Mouse (Mus musculus) naive thymus-derived CD4-positive, alpha-beta T cell, adult 2 months (primary cell): ENCODE measurements at regions not wholly inside any gene's neighbourhood (a gene's known extent, or its start where the extent isn't known, plus 50 kb on each side); places are given as distances from the start of the nearest gene placed in this dataset.
A peak's percentile ranks its signal among the peaks of the same experiment; 100 is the strongest.
"Not testable (repeated sequence)": the region's sequence is repeated elsewhere in the genome, so short reads cannot be mapped to it uniquely, and the experiment has no call there.

Experiments
- DNase-seq: peaks from one replicate; pipeline ENCODE4 v3.0.0-alpha.2; 2011; ENCODE audit warnings: low read depth

DNA sequence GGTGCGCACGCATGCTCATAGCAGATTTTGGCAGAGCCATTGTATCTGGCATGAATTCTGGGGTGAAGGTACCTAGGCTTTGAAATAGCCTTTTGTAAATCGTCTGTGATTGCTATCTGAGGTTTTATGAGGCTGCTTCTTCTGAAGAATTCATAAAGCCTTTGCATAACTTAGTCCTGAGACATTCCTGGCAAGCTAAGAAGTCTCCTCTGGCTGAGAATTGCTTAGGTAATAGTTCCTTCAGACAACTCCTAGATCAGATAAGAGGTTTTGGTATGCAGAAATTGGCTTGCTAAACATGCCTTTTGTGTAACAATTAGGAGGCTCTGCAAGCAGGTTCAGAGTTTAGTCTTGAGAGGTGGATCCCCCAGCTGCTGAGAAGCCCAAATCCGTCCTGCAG, 82.7 kb downstream of the Pmp22 start:
- DNase-seq: no peak

DNA sequence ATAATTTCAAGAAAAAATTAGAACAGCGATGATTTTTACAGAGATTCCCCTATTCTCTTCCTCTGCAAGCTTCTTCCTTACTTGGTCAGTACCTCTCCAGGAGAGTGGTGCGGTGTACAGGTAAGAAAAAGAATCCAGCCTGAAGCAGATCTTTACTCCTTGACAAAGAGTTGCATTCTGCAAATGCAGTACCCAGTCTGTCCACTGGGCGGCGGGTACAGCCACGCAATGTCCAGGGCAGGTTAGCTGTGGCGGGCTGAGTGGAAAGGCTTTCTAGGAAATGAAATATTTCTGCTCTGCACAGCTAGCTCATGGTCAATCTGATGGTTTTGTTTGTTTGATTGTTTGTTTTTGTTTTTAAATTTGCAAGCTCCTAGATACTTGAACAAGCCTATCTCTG, 84.3 kb downstream of the Pmp22 start:
- DNase-seq: peak; percentile 55

DNA sequence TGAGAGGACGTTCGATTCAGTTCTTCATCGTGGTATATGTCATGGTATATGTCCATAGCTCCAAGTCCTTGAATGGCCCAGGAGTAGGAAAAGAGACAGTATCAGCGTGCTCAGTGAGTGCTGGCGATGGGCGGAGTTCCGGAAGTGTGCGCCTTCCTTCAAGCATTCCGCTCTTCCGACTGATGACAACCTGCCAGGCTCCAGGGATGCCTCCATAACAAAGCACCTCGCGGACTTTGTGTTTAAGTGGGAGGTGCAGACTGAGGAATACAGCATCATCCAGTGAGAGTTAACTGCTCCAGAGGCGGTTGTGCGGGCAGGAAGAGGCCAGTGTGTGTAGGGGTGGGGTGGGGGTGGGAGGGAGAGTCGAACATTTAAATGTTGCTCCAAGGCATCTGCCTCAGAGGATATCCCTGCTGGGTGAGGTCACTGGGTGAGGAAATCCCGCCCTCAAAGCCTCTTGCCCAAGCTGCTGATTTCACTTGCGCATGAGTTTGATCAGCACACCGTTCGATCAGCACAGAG, 85.2 kb downstream of the Pmp22 start:
- no peak for DNase-seq

DNA sequence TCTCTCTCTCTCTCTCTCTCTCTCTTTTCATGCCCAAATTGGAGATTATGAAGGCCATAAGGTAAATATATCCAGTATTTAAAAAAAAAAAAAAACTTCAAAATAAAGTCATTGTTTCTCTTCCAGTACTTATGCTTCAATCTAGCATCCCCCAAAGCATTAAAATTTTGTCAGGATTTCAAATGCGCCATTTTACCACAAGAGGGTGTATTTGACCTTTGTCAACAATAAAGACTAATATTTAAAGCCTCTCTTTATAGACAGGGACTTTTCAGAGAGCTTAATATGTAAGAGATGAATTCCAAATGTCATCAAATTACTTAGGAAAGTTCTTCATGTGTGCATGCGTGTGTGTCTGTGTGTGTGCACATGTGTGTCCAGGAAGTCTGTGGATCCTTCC, 87.2 kb downstream of the Pmp22 start:
- no peak for DNase-seq

DNA sequence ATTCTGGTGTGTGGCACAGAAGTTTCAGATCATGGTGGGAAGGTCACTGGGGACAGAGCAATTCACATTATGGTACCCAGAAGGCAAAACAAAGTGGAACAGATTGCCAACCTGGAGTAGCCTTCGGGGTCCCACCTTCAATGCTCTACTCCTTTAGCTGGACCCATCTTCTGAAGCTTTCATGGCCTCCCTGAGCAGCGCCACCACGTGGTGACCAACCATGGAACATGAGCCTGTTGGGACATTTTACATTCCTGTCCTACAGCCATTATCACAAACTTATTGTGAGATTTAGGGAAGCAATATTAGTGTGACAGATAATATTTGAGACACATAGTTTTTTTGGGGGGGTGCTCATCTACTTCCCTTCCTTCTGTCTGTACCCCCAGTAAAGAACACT, 88.3 kb downstream of the Pmp22 start:
- DNase-seq: no peak

DNA sequence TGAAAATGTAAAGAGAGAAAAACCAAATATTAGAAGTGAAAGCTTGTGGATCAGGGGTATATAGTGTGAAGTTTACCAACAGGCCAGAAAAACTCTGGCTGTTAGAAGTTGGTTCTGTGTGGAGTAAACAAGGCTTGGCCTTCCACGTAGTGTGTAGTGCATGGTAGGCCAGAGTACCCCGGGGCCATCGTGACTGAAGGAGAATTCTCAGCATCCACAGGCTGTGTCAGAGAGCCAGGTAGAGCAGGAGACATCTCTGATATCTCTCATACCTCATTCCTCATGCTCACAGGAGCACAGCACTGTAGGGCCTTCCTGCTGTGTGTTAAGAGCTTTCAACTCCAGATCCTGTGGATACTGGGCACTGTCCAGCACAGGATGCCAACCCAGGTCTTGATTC, 97.7 kb downstream of the Pmp22 start:
- no peak for DNase-seq

DNA sequence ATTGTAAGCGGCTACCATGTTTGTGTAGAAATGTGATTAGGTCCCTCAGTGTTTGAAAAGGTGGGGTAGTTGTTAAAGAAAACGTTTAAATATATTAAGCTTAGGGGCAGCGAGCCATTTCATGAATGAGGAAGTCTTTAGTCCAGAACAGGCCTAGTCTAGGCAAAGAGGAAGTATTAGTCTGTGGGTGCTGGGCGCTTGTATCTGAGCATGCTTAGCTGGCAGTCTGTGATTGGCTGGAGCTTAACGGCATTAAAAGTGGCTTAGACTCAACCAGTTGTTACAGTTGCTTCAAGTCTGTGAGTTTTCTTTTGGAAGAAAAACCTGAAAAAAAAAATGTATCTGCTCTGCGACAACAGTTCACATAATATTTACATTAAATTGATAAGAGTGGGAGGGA, 102.0 kb downstream of the Pmp22 start:
- no peak for DNase-seq

DNA sequence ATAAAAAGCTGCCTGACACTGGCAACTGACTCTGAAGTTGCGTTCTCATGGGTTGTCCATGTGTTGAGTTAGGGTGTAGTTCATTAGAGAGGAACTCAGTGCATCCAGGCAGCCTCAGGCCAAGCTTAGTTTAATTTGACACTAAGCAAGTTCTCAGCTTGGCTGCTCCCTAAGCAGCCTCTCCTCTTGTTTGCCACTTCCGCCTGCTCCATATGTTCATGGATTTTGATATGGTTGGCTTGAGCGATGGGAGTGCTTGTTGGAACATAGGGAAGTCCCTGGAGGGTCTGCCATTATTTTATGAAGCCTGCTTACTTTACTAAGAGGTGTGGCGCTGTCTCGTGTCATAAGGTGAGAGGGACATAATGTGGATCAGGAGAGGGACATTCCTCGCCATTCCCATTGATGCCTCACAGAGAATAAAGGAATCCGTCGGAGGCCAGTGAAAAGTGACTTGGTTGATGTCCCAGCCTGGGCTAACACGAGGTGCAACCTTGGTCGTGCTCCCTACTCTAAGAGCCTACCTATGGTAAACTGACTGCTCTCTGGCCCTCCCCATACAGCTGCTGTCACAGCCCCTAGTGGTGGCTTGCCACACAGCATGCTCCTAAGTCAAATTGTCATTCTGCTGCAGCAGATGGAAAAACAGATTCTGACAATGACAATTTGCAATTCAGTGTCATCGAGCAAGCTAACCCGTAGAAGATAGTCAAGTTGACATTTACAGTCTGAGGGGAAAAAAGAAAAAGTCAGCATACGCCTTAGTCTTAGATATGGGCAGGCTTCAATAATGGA, 104.6 kb downstream of the Pmp22 start:
- DNase-seq: no peak

DNA sequence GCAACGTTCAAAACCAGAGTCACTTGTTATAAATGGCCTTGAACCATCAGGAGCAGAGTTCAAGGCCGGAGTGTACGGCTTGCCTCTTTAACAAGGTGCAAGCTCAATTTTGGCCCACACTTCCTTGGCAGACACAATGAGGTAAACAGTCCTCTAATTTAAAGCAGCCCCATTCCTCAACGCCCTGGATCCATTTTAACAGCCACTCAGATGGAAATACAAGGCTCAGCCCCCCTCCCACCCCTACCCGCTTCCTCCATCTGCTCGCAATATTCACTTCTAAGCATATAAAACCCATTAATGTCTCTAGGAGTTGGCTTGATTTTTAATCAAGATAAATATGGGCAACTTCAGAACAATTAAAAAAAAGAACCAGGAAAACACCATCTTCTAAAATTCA, 105.7 kb downstream of the Pmp22 start:
- DNase-seq: no peak

DNA sequence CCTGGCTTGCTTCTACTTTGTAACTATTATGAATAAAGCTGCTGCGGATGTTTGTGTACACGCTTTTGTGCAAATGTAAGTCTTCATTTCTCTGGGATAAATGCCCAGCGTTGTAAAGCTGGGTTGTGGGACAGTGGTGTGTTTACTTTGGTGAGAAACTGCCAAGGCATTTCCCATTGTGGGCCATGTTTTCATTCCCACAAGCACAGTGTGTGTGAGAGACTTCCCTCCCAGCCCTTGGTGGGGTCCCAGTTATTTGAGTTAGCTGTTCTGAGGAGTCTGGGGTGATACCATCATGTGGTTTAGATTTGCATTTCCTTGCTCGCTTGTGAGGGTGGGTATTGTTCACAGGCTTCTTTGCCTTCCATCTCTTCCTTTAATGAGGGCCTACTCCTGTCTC, 109.9 kb downstream of the Pmp22 start:
- DNase-seq: no peak

DNA sequence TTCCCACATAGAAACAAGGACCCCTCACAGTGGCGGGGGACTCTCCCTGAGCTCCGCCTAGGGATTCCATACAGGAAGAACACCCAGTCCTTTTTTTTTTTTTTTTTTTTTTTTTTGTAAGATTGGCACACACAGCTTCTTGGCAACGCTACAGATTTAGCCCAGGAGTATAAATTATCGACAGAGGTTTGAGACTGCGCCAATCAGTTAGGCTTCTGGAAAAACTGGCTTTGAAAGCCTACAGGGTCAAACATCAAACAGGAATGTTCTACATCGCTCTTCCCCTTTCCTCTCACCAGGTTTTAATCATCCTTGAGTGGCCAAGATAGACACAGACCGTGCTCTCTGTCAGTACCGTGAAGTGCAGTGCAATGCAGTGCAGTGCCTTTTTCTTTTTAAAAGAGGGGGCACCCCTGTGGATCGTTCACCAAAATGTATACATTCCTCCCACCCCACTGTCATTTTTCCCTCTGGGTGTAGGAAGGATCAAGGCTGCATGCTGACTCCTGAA, 115.2 kb downstream of the Pmp22 start:
- DNase-seq: no peak

DNA sequence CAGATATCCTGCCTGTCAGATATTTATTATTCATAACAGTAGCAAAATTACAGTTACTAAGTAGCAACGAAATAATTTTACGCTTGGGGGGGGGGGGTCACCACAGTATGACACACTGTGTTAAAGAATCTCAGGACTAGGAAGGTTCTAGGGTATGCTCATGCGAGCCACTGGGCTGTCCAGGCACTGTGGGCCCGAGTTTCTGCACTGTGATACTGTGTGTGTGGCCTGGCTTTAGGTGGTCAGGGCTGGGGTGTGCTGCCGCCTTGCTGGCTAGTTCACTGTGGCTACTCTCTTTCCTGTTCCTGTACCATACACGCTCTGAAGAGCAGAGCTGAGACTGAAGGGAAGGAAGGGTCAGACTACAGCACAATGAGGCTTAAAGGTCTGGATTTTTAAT, 116.3 kb downstream of the Pmp22 start:
- DNase-seq: no peak

DNA sequence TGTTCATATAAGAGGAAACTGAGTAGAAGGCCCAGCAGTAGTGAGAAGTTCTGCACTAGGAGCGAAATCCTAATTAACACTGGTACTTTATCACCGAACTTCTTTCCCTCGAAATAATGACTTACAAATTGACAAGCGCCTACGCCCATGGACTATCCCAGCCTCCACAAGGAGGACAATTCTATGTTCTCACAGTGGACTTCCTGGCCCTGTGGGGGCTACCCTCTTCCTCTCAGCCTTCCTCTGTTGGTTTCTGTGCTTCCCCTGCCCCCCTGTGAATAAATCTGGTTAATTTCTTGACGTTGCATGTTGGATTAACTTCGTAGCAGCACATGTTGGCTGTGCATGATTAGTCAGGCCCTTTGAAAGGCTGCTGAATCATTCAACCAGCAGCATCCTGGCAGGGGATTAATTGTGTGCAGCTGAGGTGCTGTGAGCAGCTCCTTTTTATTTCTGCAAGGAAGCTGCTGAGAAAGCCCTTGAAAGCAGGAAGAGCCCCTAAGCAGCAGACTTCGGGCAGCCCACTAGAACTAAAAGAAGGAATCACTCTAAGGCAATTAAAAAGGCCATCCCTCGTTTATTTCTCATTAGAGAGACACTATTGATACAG, 117.4 kb downstream of the Pmp22 start:
- no peak for DNase-seq

DNA sequence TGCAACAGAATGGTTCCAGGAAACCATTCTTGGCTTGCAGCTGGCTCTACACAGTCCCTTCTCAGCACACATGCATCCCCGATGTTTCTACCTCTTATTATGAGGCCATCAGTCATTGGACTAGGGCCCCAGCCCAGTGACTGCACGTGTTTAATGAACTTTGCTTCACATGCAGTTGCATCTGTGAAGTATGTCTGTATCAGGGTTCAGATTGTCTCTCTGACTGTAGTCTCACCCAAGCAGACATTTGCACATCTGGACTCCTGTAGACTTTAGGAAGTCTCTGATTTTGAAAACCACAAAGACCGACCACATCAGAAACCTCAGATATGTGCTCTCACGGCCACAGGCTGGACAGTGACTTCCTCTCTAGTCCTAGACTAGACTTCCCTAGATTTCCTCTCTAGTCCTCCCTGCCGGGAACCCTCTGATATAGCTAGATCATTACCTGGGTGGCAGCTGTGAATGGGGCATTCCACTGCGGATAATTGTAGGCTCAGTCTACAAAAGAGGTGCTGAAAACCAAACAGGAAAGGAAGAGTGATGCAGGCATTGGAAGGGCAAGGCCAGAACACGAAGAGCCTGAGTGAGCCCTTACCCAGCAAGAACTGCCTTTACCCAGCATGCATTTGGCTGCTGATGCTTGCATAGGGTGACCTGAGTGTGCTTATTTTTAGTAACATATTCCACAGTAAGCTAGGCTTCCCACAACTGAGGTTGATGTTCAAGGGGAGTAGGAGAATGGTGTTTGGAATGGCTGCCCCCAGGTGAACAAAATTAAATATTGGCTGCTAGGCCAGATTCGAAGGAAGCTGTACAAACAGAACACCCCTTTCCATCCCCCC, 123.5 kb downstream of the Pmp22 start:
- no peak for DNase-seq

DNA sequence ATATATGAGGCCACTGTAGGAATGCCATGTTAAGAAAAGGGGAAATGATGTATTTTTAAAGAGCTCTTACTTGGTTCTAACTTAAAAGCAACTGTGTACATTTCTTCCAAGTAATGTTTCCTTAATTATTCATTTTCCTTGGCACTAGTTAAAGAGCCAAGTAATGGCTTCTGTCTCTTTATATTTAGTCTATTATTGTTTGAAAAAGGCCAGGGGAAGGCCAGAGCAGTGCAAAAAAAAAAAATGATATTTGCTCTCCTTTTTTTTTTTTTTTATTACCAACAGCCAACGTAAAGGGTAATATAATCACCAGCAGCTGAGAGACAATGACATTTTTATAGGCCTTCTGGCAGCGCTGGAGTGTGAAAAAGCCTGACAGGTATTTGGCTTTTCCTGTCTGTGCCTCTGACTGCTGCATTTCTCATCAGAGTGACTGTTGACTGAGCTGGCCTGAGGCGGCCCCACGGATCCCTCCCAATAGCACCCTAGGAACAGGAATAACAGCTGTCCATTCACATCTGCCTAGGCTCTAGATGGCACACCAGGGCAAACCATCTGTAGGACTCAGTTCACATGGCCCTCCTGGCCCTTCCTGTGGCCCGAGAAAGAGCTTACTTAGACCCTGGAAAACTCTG, 124.3 kb downstream of the Pmp22 start:
- DNase-seq: no peak

DNA sequence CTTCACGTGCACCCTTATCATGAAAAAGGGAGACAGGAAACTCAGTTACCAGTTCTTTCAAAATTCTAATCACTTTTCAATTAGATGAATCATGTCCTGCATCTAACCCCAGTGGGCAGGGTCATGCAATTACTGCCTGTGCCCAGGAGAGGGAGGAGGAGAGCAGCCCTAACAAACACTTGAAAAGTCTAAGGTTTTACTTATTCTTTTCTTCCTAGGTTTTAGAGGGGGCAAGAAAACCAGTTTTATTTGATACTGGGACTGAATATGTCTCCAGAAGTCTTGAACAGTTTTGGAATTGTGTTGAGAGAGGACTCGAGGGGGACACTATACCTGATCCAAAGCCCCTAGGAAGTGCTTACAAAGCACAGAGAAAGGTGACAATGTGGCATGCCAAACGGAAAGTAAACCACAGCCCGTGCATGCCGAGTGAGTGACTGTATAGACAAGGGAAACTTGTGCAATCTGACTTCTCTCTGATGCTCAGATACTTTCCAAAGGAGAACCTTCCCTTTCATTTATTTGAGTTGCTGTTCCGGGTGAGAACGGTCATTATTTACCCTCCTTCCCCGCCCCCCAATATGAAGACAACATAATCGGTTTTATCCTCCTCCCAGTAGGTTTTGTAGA, 135.8 kb downstream of the Pmp22 start:
- DNase-seq: peak; percentile 17

DNA sequence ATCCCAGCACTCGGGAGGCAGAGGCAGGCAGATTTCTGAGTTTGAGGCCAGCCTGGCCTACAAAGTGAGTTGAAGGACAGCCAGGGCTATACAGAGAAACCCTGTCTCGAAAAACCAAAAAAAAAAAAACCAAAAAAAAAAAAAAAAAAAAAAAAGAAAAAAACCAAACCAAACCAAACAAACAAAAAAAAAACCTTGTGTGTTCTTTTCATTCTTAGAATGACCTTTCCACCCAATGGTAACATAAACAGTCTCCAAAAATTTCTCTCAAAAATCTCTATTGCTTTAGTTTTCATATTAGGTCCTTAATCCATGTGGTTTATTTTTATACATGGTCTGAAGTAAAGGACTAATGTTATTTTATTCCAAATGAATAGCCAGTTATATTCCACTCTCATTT, 137.5 kb downstream of the Pmp22 start:
- DNase-seq: not testable (repeated sequence)

DNA sequence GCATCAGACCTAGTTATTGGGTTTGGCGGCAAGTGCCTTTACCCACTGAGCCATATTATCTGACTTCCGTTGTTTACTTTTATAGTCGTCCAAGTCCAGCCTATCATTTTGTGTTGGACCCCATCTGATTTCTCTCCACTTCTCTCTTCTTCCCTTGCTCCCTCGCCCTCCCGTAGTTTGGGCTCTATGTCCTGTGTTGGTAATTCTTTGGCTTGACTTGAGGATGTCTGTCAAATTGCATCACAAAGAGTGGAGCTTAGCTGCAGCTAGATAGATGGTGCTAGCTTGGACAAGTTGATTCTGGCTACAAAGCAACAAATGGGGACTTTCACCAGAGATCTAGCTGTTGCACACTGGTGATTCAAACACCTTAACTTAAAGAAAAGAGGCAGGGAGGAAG, 147.9 kb downstream of the Pmp22 start:
- DNase-seq: no peak

DNA sequence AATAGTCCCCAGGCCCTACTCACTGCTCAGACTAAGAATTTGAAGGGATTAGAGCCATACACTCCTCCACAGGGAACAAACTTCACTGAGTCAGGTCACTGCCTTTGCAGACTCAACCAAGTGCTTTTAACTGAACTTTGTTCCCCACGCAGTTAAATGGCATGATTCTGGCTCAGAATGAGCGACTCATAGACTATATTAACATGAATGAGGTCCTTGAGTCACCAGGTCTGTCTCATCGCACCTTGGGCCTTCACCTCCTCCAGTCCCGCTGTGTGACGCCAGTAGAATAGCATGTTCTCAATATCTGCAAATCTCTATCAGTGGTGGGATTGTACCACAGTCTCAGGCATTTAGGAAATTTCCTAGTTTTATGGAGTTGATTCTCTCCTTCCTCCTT, 153.1 kb downstream of the Pmp22 start:
- no peak for DNase-seq

DNA sequence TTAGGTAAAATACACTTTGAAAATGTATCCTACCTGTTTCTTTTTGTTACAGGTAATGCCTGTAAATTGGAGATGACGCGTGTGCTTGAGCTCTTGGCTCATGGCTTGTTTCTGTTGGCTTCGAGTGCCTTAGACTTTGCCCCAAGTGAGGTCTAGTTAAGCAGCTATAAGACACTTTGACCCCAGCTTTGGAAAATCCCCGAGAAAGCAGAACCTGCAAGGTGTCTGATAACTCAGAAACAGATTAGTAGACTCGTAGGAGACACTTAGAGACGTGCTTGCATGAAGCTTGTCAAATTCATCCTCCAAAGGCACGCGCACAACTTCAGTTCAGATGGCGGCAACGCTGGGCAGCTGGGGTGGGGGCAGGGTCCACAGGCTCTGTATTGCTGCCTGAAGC, 153.8 kb downstream of the Pmp22 start:
- no peak for DNase-seq

DNA sequence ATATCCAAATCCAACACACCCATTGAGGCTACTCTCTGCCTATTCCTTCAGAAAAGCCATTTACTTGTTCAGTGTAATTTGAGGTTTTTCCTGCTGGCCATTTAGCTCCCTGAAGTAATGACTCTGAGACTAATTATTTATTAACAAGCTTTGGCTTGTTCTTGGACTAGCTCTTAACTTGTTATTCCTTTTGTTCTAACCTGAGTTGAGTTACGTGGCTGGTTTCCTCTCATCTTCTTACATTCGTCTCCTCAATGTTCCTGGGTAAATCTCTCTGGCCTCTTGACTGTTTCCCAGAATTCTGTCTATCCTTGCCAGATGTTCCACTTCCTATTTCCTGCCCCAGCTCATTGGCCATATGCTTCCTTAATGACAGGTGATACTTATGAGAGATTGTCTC, 157.2 kb downstream of the Pmp22 start:
- DNase-seq: no peak

DNA sequence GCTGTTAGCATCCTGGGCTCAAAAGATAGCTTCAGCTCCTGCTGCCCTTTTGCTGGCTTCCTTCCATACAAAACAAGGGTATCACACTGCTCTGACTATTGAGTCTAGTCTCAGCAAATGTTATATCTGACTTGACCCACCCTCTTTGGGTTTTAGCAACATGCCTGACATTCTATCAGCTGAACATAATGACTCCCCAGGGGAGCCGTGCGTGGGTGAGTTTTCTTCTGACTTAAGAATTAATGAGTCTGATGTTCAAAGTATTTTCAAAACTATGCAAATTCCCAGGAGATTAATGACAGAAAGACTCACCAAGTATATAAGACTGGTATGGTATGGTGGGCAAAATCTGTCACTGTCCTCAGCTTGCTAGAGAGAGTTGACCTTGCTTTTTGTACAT, 159.0 kb downstream of the Pmp22 start:
- no peak for DNase-seq
